Mouse (Mus musculus) neural tube, embryonic 15.5 days (tissue): ENCODE measurements at regions not wholly inside any gene's neighbourhood (a gene's known extent, or its start where the extent isn't known, plus 50 kb on each side); places are given as distances from the start of the nearest gene placed in this dataset.

Experiments
- ATAC-seq: fragments of 200-750 bp; cut with Nextera tagmentation; 2 replicates; pipeline ENCODE4 v1.8.0; 2017; ENCODE audit warnings: mild to moderate bottlenecking, moderate TSS enrichment, moderate library complexity; ENCODE audit not compliant: low FRiP score
- H3K27ac ChIP-seq: fragments of 300-500 bp; sonication (generic); replicated peaks from 2 replicates; pipeline ENCODE4 v1.5.1; 2015; ENCODE audit warnings: mild to moderate bottlenecking, inconsistent platforms
- H3K27me3 ChIP-seq: fragments of 300-500 bp; sonication (generic); replicated peaks from 2 replicates; pipeline ENCODE4 v1.6.1; 2015; ENCODE audit warnings: inconsistent platforms
- H3K36me3 ChIP-seq: fragments of 300-500 bp; sonication (generic); 2 replicates; pipeline ENCODE4 v1.6.1; 2015; ENCODE audit warnings: inconsistent platforms
- H3K4me1 ChIP-seq: fragments of 300-500 bp; sonication (generic); 2 replicates; pipeline ENCODE4 v1.6.1; 2015; ENCODE audit warnings: inconsistent platforms
- H3K4me2 ChIP-seq: fragments of 300-500 bp; sonication (generic); 2 replicates; pipeline ENCODE4 v1.6.1; 2015; ENCODE audit warnings: inconsistent platforms, mild to moderate bottlenecking, moderate library complexity
- H3K4me3 ChIP-seq: fragments of 300-500 bp; sonication (generic); replicated peaks from 2 replicates; pipeline ENCODE4 v1.5.1; 2015; ENCODE audit warnings: mild to moderate bottlenecking, inconsistent platforms
- H3K9ac ChIP-seq: fragments of 300-500 bp; sonication (generic); replicated peaks from 2 replicates; pipeline ENCODE4 v1.6.1; 2015; ENCODE audit warnings: mild to moderate bottlenecking, inconsistent platforms
- H3K9me3 ChIP-seq: fragments of 300-500 bp; sonication (generic); replicated peaks from 2 replicates; pipeline ENCODE4 v1.6.1; 2016; ENCODE audit warnings: inconsistent platforms
- WGBS: fragments of 180-500 bp; shearing (Covaris S2); methylation state at CpG from one replicate; pipeline ENCODE4 v1.1.7; 2015; ENCODE audit warnings: mixed read lengths; 5-methylcytosine and 5-hydroxymethylcytosine counted together

DNA sequence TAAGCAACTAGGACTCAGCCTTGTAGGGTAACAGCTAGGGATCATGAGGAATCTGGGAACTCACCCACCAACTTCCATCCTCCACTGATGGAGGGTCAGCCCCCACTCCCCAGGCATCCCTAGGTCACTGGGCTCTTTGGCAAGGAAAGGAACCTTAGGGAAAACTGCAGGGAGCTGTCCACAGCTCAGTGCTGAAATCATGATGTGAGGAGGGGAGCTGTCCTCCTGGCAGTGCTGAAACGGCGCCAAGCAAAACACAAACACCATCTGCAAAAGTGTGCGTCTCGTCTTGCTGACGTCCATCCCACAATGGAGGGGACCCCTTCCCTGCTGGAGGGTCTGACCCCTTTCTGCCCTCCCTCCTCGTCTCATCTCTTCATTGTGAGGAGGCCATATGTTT, 68.6 kb upstream of the Rph3a start:
- Histone ChIP-seq H3K9me3 (no peaks in the 10 kb centered on the region), H3K27ac (no peak overlapping the region), H3K36me3 (no peaks in the 10 kb centered on the region), H3K4me3 (no peak overlapping the region), H3K4me1 (peaks cover 14% of the 10 kb centered on the region), H3K9ac (no peak overlapping the region), H3K27me3 (no peaks in the 10 kb centered on the region), H3K4me2 (no peak overlapping the region)
- no peak for ATAC-seq
- 23% methylated on average over 6 of the region's 6 CpGs for WGBS

- H3K27ac ChIP-seq = peak overlapping the region; percentile 56
- 35% methylated on average over 7 of the region's 7 CpGs for WGBS
- H3K27me3 ChIP-seq = no peaks in the 10 kb centered on the region
- peaks cover 14% of the 10 kb centered on the region for H3K4me1 ChIP-seq
- H3K4me2 ChIP-seq = no peak overlapping the region
- no peak overlapping the region for H3K4me3 ChIP-seq
- H3K9ac ChIP-seq = no peak overlapping the region
- H3K9me3 ChIP-seq = no peaks in the 10 kb centered on the region
- no peak for ATAC-seq
- no peaks in the 10 kb centered on the region for H3K36me3 ChIP-seq
Observed at GRCm38 (mm10) chr5:121076741-121077140, 66.8 kb upstream of the Rph3a start.

GRCm38 (mm10) chr5:121068821-121069220, 58.9 kb upstream of the Rph3a start:
- Histone ChIP-seq H3K9me3 (no peaks in the 10 kb centered on the region), H3K36me3 (no peaks in the 10 kb centered on the region), H3K9ac (no peak overlapping the region), H3K4me3 (no peak overlapping the region), H3K4me2 (no peak overlapping the region), H3K4me1 (peaks cover 19% of the 10 kb centered on the region), H3K27me3 (no peaks in the 10 kb centered on the region), H3K27ac (0 out of 2 replicates have a peak overlapping the region, but pooled peaks have one; percentile 45)
- WGBS = 5% methylated on average over 11 of the region's 11 CpGs
- no peak for ATAC-seq

- H3K4me3 ChIP-seq = no peak overlapping the region
- H3K36me3 ChIP-seq = no peaks in the 10 kb centered on the region
- peaks cover 24% of the 10 kb centered on the region for H3K4me1 ChIP-seq
- WGBS = 84% methylated on average over 12 of the region's 12 CpGs
- 0 out of 2 replicates have a peak overlapping the region, but pooled peaks have one; percentile 20 for H3K27ac ChIP-seq
- H3K4me2 ChIP-seq = no peak overlapping the region
- no peaks in the 10 kb centered on the region for H3K9me3 ChIP-seq
- H3K27me3 ChIP-seq = no peaks in the 10 kb centered on the region
- ATAC-seq = no peak
- H3K9ac ChIP-seq = no peak overlapping the region
Observed at GRCm38 (mm10) chr5:121064721-121065120, 54.8 kb upstream of the Rph3a start.

DNA sequence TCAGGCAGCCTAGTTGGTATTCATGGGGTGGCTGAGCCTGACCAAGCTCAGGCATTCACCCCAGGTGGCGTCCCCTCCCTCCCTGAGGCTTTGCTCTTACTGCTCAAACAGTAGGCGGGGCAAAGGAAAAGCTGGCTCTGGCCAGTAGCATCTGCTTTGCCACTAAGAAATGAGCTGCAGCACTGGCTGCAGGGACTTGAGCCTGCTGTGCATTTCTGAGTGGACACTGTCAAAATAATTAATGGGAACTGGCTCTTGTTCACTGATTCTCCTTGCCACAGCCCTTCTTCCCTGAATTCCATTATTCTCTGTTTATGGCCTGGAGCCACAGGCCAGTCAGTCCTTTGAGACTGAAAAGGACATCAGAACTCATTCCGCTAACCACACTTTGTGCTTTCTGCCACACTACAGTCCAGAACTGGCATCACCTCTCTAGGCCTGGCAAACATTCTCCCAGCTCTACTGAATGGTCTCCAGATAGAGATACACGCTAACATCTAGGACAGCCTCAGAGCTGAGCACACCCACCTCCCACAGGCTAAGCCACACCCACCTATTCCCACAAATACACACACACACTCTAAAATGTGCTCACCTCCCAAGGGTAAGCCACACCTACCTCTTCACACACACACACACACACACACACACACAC, 53.2 kb upstream of the Rph3a start:
- Histone ChIP-seq H3K4me3 (no peak overlapping the region), H3K27ac (no peak overlapping the region; the same call in 1 of the 2 replicates), H3K36me3 (no peaks in the 10 kb centered on the region), H3K27me3 (no peaks in the 10 kb centered on the region), H3K4me2 (no peak overlapping the region), H3K4me1 (peaks cover 15% of the 10 kb centered on the region), H3K9ac (no peak overlapping the region), H3K9me3 (no peaks in the 10 kb centered on the region)
- ATAC-seq = peak; percentile 72
- 24% methylated on average over 4 of the region's 4 CpGs for WGBS

GRCm38 (mm10) chr5:121061688-121062087, 51.8 kb upstream of the Rph3a start:
- Histone ChIP-seq H3K27ac (no peak overlapping the region), H3K9ac (no peak overlapping the region), H3K4me1 (peaks cover 15% of the 10 kb centered on the region), H3K4me3 (no peak overlapping the region), H3K9me3 (no peaks in the 10 kb centered on the region), H3K27me3 (no peaks in the 10 kb centered on the region), H3K4me2 (no peak overlapping the region), H3K36me3 (no peaks in the 10 kb centered on the region)
- WGBS = 66% methylated on average over 2 of the region's 2 CpGs
- ATAC-seq = no peak
